Mouse (Mus musculus) intestine, postnatal 0 days (tissue): ENCODE data around the gene Arl10. TPM values are rescaled to one million over a fixed set of nuclear protein-coding genes. Genes with fewer than 3 reads are reported as not detected.
A peak's percentile ranks its signal among the peaks of the same experiment; 100 is the strongest.

Experiments
- ATAC-seq: fragments of 200-750 bp; cut with Nextera tagmentation; 2 replicates; pipeline ENCODE4 v1.8.0; 2017; ENCODE audit warnings: mild to moderate bottlenecking, moderate TSS enrichment, moderate library complexity
- H3K27ac ChIP-seq: fragments of 300-500 bp; sonication (generic); 2 replicates; pipeline ENCODE4 v1.5.1; 2014; ENCODE audit warnings: mild to moderate bottlenecking, low read depth, low read length, moderate library complexity
- H3K27me3 ChIP-seq: fragments of 300-500 bp; sonication (generic); replicated peaks from 2 replicates; pipeline ENCODE4 v1.6.1; 2014; ENCODE audit warnings: low read length, mixed read lengths; ENCODE audit not compliant: control insufficient read depth, insufficient read depth
- H3K36me3 ChIP-seq: fragments of 300-500 bp; sonication (generic); 2 replicates; pipeline ENCODE4 v1.6.1; 2014; ENCODE audit warnings: mild to moderate bottlenecking, moderate library complexity; ENCODE audit not compliant: control insufficient read depth, insufficient read depth
- H3K4me1 ChIP-seq: fragments of 300-500 bp; sonication (generic); replicated peaks from 2 replicates; pipeline ENCODE4 v1.6.1; 2014; ENCODE audit warnings: antibody characterized with exemption, low read length, mixed read lengths; ENCODE audit not compliant: control insufficient read depth, insufficient read depth
- H3K4me2 ChIP-seq: fragments of 300-500 bp; sonication (generic); replicated peaks from 2 replicates; pipeline ENCODE4 v1.6.1; 2014; ENCODE audit warnings: low read depth, mild to moderate bottlenecking, moderate library complexity
- H3K4me3 ChIP-seq: fragments of 300-500 bp; sonication (generic); 2 replicates; pipeline ENCODE4 v1.5.1; 2014; ENCODE audit warnings: low read depth, low read length
- H3K9ac ChIP-seq: fragments of 300-500 bp; sonication (generic); 2 replicates; pipeline ENCODE4 v1.6.1; 2014; ENCODE audit warnings: mild to moderate bottlenecking, low read depth, low read length
- H3K9me3 ChIP-seq: fragments of 300-500 bp; sonication (generic); 2 replicates; pipeline ENCODE4 v1.6.1; 2016; ENCODE audit warnings: mixed run types; ENCODE audit not compliant: control insufficient read depth
- CTCF ChIP-seq: sonication (generic); IDR thresholded peaks from 2 replicates; pipeline ENCODE4 v1.5.1; 2016; ENCODE audit warnings: low read depth, mild to moderate bottlenecking, control low read depth, antibody characterized with exemption, moderate library complexity
- WGBS: fragments of 180-500 bp; shearing (Covaris S2); extraction: QIAGEN DNeasy Blood & Tissue Kit; methylation state at CpG from one replicate; pipeline ENCODE4 v1.1.7; 2014; 5-methylcytosine and 5-hydroxymethylcytosine counted together
- polyA plus RNA-seq: library from polyadenylated mRNA; unstranded; fragments of >200 nt; fragmentation: Nextera tagmentation; extraction: Ambion mirVana; gene quantifications from 2 replicates; pipeline ENCODE4 v1.2.1, GENCODE M21; 2015

Arl10 gene
- polyA plus RNA-seq, 1 experiment from 2014 or later, result 9.3 TPM

- no peak overlapping the region for H3K27ac ChIP-seq
- H3K27me3 ChIP-seq, result no peaks in the 10 kb centered on the region
- H3K9ac ChIP-seq, result no peak overlapping the region
- H3K4me2 ChIP-seq, result no peak overlapping the region
- no peaks in the 10 kb centered on the region for H3K4me1 ChIP-seq
- H3K36me3 ChIP-seq, result no peaks in the 10 kb centered on the region
- no peak for TF ChIP-seq CTCF
- no peak overlapping the region for H3K4me3 ChIP-seq
- no peaks in the 10 kb centered on the region for H3K9me3 ChIP-seq
- WGBS, result 54% methylated on average over 5 of the region's 5 CpGs
- ATAC-seq, result no peak
Measured at GRCm38 (mm10) chr13:54568380-54568779, 6.4 kb upstream of the Arl10 start.

- Histone ChIP-seq H3K9me3 (no peaks in the 10 kb centered on the region), H3K9ac (no peak overlapping the region), H3K27ac (no peak overlapping the region), H3K4me1 (no peaks in the 10 kb centered on the region), H3K36me3 (no peaks in the 10 kb centered on the region), H3K27me3 (no peaks in the 10 kb centered on the region), H3K4me2 (no peak overlapping the region), H3K4me3 (no peak overlapping the region)
- WGBS, result 55% methylated on average over 1 of the region's 1 CpGs
- no peak for TF ChIP-seq CTCF
- no peak for ATAC-seq
Measured at GRCm38 (mm10) chr13:54569282-54569681, 5.5 kb upstream of the Arl10 start.

- no peak overlapping the region for H3K27ac ChIP-seq
- H3K4me1 ChIP-seq, result no peaks in the 10 kb centered on the region
- H3K4me3 ChIP-seq, result no peak overlapping the region
- no peak overlapping the region for H3K9ac ChIP-seq
- no peak for ATAC-seq
- 75% methylated on average over 4 of the region's 4 CpGs for WGBS
- TF ChIP-seq CTCF, result no peak
- no peaks in the 10 kb centered on the region for H3K9me3 ChIP-seq
- no peaks in the 10 kb centered on the region for H3K36me3 ChIP-seq
- no peak overlapping the region for H3K4me2 ChIP-seq
- no peaks in the 10 kb centered on the region for H3K27me3 ChIP-seq
Measured at GRCm38 (mm10) chr13:54570736-54571135, 4.1 kb upstream of the Arl10 start.

DNA sequence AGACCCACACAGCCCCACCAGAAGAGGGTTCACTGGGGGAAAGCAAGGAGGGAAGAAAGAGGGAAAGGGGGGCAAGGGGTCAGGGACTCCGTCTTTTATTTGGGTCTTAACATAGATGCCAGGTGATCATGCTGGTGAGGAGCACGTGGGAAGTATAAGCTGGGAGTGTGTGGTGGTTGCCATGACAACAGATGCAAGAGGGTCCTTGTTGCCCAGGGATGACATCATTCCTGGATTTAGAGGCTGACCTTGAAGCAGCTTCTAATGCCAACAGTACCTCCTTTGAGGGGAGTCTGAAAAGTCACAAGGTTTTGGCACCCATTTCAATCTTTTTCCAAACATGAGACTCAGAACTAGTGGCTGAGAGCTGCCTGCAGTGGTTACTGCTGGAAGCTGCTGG, 3.2 kb upstream of the Arl10 start:
- Histone ChIP-seq H3K36me3 (peaks cover 2% of the 10 kb centered on the region; the same call in 1 of the 2 replicates), H3K9ac (no peak overlapping the region), H3K27ac (no peak overlapping the region), H3K4me3 (no peak overlapping the region), H3K27me3 (no peaks in the 10 kb centered on the region), H3K9me3 (no peaks in the 10 kb centered on the region), H3K4me2 (no peak overlapping the region), H3K4me1 (0 out of 2 replicates have a peak, but pooled peaks cover 5% of the 10 kb centered on the region)
- no peak for ATAC-seq
- WGBS, result 47% methylated on average over 2 of the region's 2 CpGs
- TF ChIP-seq CTCF, result no peak

DNA sequence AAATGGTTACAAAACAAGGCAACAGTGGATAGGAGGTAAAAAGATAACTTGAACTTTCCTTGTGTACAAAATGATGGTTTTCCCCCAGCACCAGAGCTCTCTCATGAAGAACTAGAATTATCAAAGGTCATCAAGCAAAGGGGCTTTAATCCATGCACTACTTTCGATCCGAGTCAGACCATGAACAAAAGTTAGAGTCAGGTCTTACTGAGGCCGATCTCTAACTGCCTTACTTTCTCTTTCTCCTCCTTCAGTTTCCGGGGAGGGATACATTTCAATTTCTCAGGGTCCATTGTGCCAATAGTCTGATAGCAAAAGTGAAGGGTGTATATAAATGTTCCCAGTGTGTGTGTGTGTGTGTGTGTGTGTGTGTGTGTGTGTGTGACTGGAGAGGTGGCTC, 2.2 kb upstream of the Arl10 start:
- Histone ChIP-seq H3K36me3 (peaks cover 11% of the 10 kb centered on the region; the same call in 1 of the 2 replicates), H3K4me3 (no peak overlapping the region), H3K27ac (no peak overlapping the region), H3K27me3 (no peaks in the 10 kb centered on the region), H3K9ac (no peak overlapping the region), H3K9me3 (no peaks in the 10 kb centered on the region), H3K4me1 (0 out of 2 replicates have a peak, but pooled peaks cover 5% of the 10 kb centered on the region), H3K4me2 (no peak overlapping the region)
- no peak for ATAC-seq
- WGBS, result 81% methylated on average over 4 of the region's 4 CpGs
- TF ChIP-seq CTCF, result no peak

DNA sequence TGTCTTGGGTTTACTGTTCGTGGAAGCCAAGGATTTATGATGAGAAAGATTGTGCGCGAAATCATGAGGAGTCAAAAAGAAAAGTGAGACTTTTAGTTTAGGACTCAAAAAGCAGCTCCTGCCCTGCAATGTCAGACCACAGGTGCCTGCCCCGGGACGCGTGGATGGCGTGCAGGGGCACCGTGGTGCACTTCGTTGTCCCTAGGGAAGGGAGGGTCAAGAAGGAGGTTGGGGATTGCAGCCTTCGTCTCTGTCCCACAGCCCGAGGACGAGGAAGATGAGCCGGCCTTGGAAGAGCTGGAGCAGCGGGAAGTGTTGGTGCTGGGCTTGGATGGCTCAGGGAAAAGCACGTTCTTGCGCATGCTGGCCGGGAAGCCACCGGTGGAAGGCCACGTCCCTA, 674 bp downstream of the Arl10 start:
- 2% methylated on average over 19 of the region's 19 CpGs for WGBS
- H3K27me3 ChIP-seq, result no peaks in the 10 kb centered on the region
- H3K9ac ChIP-seq, result peak overlapping the region; percentile 64
- 0 out of 2 replicates have a peak, but pooled peaks cover 5% of the 10 kb centered on the region for H3K4me1 ChIP-seq
- peak overlapping the region; percentile 66 for H3K4me3 ChIP-seq
- H3K4me2 ChIP-seq, result peak overlapping the region; percentile 74
- ATAC-seq, result no peak
- no peaks in the 10 kb centered on the region for H3K9me3 ChIP-seq
- H3K36me3 ChIP-seq, result peaks cover 14% of the 10 kb centered on the region; the same call in 1 of the 2 replicates
- peak overlapping the region; percentile 50 for H3K27ac ChIP-seq
- no peak for TF ChIP-seq CTCF
